ENCODE assay signal across 32 mouse cellular contexts in the genomic region with DNA sequence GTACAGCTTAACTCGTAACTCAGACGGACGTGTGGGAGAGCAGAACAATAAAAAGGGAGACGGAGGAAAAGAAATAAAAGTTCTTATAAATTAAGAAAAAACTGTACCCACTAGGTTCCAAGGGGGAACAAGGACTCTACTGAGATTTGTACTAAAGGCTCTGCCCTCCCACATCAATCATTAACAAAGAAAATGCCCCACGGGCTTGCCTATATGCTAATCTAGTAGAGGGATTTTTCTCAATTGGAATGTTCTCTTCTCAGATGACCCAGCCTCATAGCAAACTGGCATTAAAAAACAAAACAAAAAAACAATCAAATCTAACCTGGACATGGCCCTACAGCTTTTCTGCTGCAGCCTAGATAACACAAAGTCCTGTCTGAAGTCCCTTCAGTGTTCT. TPM values are rescaled to one million over a fixed set of nuclear protein-coding genes. Genes with fewer than 3 reads are reported as not detected.
A peak's percentile ranks its signal among the peaks of the same experiment; 100 is the strongest.
DNase-seq lines count a peak whose midpoint lies in the region; ATAC-seq lines count a peak whose summit lies in the region.
"Had no signal": no experiment of that assay in that cellular context is flagged by ENCODE, and none has a peak within 500 bp of the region (broad histone marks: within the 10 kb centered on the region; RNA-seq: fewer than 3 reads in every experiment).

No protein-coding gene starts in this region.

- H3K4me2 ChIP-seq in kidney, embryonic 14.5 days (replicated peaks; ENCODE audit: low read depth, low read length): no peak overlapping the region
- no peak overlapping the region for H3K4me2 ChIP-seq in kidney, embryonic 16.5 days (replicated peaks; ENCODE audit: low read depth, low read length)
- no peak overlapping the region for H3K4me2 ChIP-seq in liver, embryonic 11.5 days
- H3K4me2 ChIP-seq: embryonic facial prominence, embryonic 12.5 days; embryonic facial prominence, embryonic 15.5 days; forebrain, embryonic 12.5 days; forebrain, embryonic 15.5 days; heart, embryonic 12.5 days; heart, embryonic 15.5 days; hindbrain, embryonic 13.5 days had no signal

- peak; percentile 33 for DNase-seq in kidney, adult 18-20 months
- DNase-seq in kidney, postnatal 14 days: peak; percentile 62
- peak; percentile 26 to 48 for DNase-seq in kidney, postnatal 4 days
- no peak for DNase-seq in liver, embryonic 11.5 days (ENCODE audit: low spot score)
- DNase-seq in frontal cortex, postnatal 10 days (ENCODE audit: low spot score in 2 of 2): no peak
- no peak for DNase-seq in left cerebral cortex, adult 18-20 months (ENCODE audit: low spot score in 2 of 2)
- DNase-seq: adrenal gland, adult 2 months; adrenal gland, postnatal 14 days; B cell, adult 2 months; cerebellum, adult 11 months; cerebellum, adult 2 months; cerebellum, adult 9-11 months; cerebellum, postnatal 25 days; gastrocnemius, adult 2 months; gastrocnemius, postnatal 25 days; heart, adult 18-20 months; heart, postnatal 10 days; heart, postnatal 36 days had no signal

- no peak overlapping the region for H3K4me3 ChIP-seq in kidney, embryonic 14.5 days (ENCODE audit: low read length)
- H3K4me3 ChIP-seq in kidney, embryonic 16.5 days (ENCODE audit: low read length): no peak overlapping the region
- H3K4me3 ChIP-seq in liver, embryonic 11.5 days (ENCODE audit: low read depth, low read length): no peak overlapping the region
- H3K4me3 ChIP-seq: embryonic facial prominence, embryonic 12.5 days; embryonic facial prominence, embryonic 15.5 days; forebrain, embryonic 12.5 days; forebrain, embryonic 15.5 days; gastrocnemius, adult 2 months; heart, embryonic 12.5 days; heart, embryonic 15.5 days; hindbrain, embryonic 10.5 days; hindbrain, embryonic 13.5 days had no signal

- no peaks in the 10 kb centered on the region; the same call in 1 of the 2 replicates for H3K27me3 ChIP-seq in kidney, embryonic 14.5 days (ENCODE audit: control insufficient read depth, insufficient read depth, low read length)
- no peaks in the 10 kb centered on the region for H3K27me3 ChIP-seq in kidney, embryonic 16.5 days (ENCODE audit: insufficient read depth, low read length)
- H3K27me3 ChIP-seq in liver, embryonic 11.5 days (replicated peaks; ENCODE audit: control insufficient read depth, insufficient read depth, low read length): no peaks in the 10 kb centered on the region
- H3K27me3 ChIP-seq: embryonic facial prominence, embryonic 12.5 days; embryonic facial prominence, embryonic 15.5 days; forebrain, embryonic 12.5 days; forebrain, embryonic 15.5 days; heart, embryonic 12.5 days; heart, embryonic 15.5 days; hindbrain, embryonic 13.5 days had no signal

- ATAC-seq in kidney, embryonic 14.5 days (ENCODE audit: low FRiP score, low TSS enrichment): no peak
- peak; percentile 69; the same call in 1 of the 2 replicates for ATAC-seq in kidney, embryonic 16.5 days (ENCODE audit: low FRiP score, low TSS enrichment)
- ATAC-seq in liver, embryonic 11.5 days (replicated peaks; ENCODE audit: low FRiP score): no peak
- ATAC-seq: forebrain, embryonic 15.5 days; hindbrain, embryonic 16.5 days; Patski had no signal

- no peak overlapping the region for H3K9ac ChIP-seq in kidney, embryonic 14.5 days (ENCODE audit: low read depth, low read length)
- H3K9ac ChIP-seq in kidney, embryonic 16.5 days (replicated peaks; ENCODE audit: low read length): no peak overlapping the region
- no peak overlapping the region for H3K9ac ChIP-seq in liver, embryonic 11.5 days (ENCODE audit: low read depth, low read length)
- H3K9ac ChIP-seq: embryonic facial prominence, embryonic 12.5 days; embryonic facial prominence, embryonic 15.5 days; forebrain, embryonic 12.5 days; forebrain, embryonic 15.5 days; heart, embryonic 12.5 days; heart, embryonic 15.5 days; hindbrain, embryonic 13.5 days had no signal

- no peak overlapping the region for H3K27ac ChIP-seq in kidney, embryonic 14.5 days (ENCODE audit: low read depth, low read length)
- H3K27ac ChIP-seq in kidney, embryonic 16.5 days (ENCODE audit: low read length): no peak overlapping the region
- no peak overlapping the region for H3K27ac ChIP-seq in liver, embryonic 11.5 days (ENCODE audit: low read depth, low read length)
- H3K27ac ChIP-seq: embryonic facial prominence, embryonic 12.5 days; embryonic facial prominence, embryonic 15.5 days; forebrain, embryonic 12.5 days; forebrain, embryonic 15.5 days; gastrocnemius, adult 2 months; heart, embryonic 15.5 days; hindbrain, embryonic 10.5 days; hindbrain, embryonic 13.5 days had no signal

- WGBS in kidney, embryonic 14.5 days: 37% methylated on average over 5 of the region's 5 CpGs
- 40% methylated on average over 5 of the region's 5 CpGs for WGBS in kidney, embryonic 16.5 days
- 83% methylated on average over 5 of the region's 5 CpGs for WGBS in liver, embryonic 11.5 days

- no peaks in the 10 kb centered on the region for H3K9me3 ChIP-seq in kidney, embryonic 14.5 days (ENCODE audit: control insufficient read depth, low read length)
- no peaks in the 10 kb centered on the region for H3K9me3 ChIP-seq in kidney, embryonic 16.5 days (ENCODE audit: low read length)
- H3K9me3 ChIP-seq in liver, embryonic 11.5 days (ENCODE audit: control insufficient read depth, low read length): no peaks in the 10 kb centered on the region
- H3K9me3 ChIP-seq: embryonic facial prominence, embryonic 12.5 days; embryonic facial prominence, embryonic 15.5 days; forebrain, embryonic 12.5 days; forebrain, embryonic 15.5 days; G1E; heart, embryonic 12.5 days; heart, embryonic 15.5 days; hindbrain, embryonic 10.5 days; hindbrain, embryonic 13.5 days had no signal

- no peaks in the 10 kb centered on the region for H3K4me1 ChIP-seq in kidney, embryonic 14.5 days (ENCODE audit: control insufficient read depth, insufficient read depth, low read length)
- 0 out of 2 replicates have a peak, but pooled peaks cover 6% of the 10 kb centered on the region for H3K4me1 ChIP-seq in kidney, embryonic 16.5 days (ENCODE audit: insufficient read depth, low read length)
- H3K4me1 ChIP-seq in liver, embryonic 11.5 days (replicated peaks; ENCODE audit: control insufficient read depth, insufficient read depth, low read length): no peaks in the 10 kb centered on the region
- H3K4me1 ChIP-seq: embryonic facial prominence, embryonic 12.5 days; embryonic facial prominence, embryonic 15.5 days; forebrain, embryonic 12.5 days; forebrain, embryonic 15.5 days; heart, embryonic 12.5 days; heart, embryonic 15.5 days; hindbrain, embryonic 10.5 days; hindbrain, embryonic 13.5 days had no signal

- H3K36me3 ChIP-seq in kidney, embryonic 14.5 days (ENCODE audit: control insufficient read depth, insufficient read depth, low read length): no peaks in the 10 kb centered on the region
- H3K36me3 ChIP-seq in kidney, embryonic 16.5 days (ENCODE audit: insufficient read depth, low read length): no peaks in the 10 kb centered on the region
- no peaks in the 10 kb centered on the region for H3K36me3 ChIP-seq in liver, embryonic 11.5 days (ENCODE audit: control insufficient read depth, insufficient read depth, low read length)
- H3K36me3 ChIP-seq: embryonic facial prominence, embryonic 12.5 days; embryonic facial prominence, embryonic 15.5 days; forebrain, embryonic 12.5 days; forebrain, embryonic 15.5 days; G1E; heart, embryonic 12.5 days; heart, embryonic 15.5 days; hindbrain, embryonic 10.5 days; hindbrain, embryonic 13.5 days had no signal

RNA-seq across cellular contexts. Expression of a gene that starts 9.7 kb away (rescaled TPM):
- polyA plus RNA-seq in kidney, embryonic 14.5 days (2014; fragmentation: Nextera tagmentation; extraction: Ambion mirVana): 17.3 and 23.9 TPM in 2 replicates
- 29.5 and 30.7 TPM in 2 replicates for polyA plus RNA-seq in kidney, embryonic 16.5 days (2015; fragmentation: Nextera tagmentation; extraction: Ambion mirVana)
- polyA plus RNA-seq in liver, embryonic 11.5 days (2014; fragmentation: Nextera tagmentation; extraction: Ambion mirVana): 17.9 and 18.2 TPM in 2 replicates
- total RNA-seq in left cerebral cortex, adult 18-20 months (2021): 10 to 100 TPM; 12.3 to 13.6 TPM

RNA-seq across cellular contexts. Expression of a gene that starts 51.1 kb away (rescaled TPM):
- polyA plus RNA-seq in kidney, embryonic 14.5 days (2014; fragmentation: Nextera tagmentation; extraction: Ambion mirVana): 2.3 and 2.9 TPM in 2 replicates
- polyA plus RNA-seq in kidney, embryonic 16.5 days (2015; fragmentation: Nextera tagmentation; extraction: Ambion mirVana): 8.9 and 9.4 TPM in 2 replicates
- 1.2 and 1.4 TPM in 2 replicates for polyA plus RNA-seq in liver, embryonic 11.5 days (2014; fragmentation: Nextera tagmentation; extraction: Ambion mirVana)
- 10 to 100 TPM; 15.6 to 22.2 TPM for total RNA-seq in left cerebral cortex, adult 18-20 months (2021)
- total RNA-seq: common myeloid progenitor, adult 5-6 weeks had no signal
- polyA plus RNA-seq: G1E had no signal

Comparison
In these comparisons a context has a peak if more than half of its experiments do, and no peak if none do; other contexts are left out.
1. DNase-seq: peak in kidney, adult 18-20 months (single experiment), kidney, postnatal 14 days (single experiment) and kidney, postnatal 4 days (2 of 2); none in liver, embryonic 11.5 days (single experiment), frontal cortex, postnatal 10 days (0 of 2) and left cerebral cortex, adult 18-20 months (0 of 2).